Mouse (Mus musculus): ENCODE data around the gene Dclk2. TPM values are rescaled to one million over a fixed set of nuclear protein-coding genes. Genes with fewer than 3 reads are reported as not detected.
A peak's percentile ranks its signal among the peaks of the same experiment; 100 is the strongest.

Dclk2 gene
- polyA plus RNA-seq, 1 experiment from 2014 or later, result 14.1 TPM

GRCm38 (mm10) chr3:86862245-86862938 lies 58.3 kb downstream of the Dclk2 start:
- no peak for ATAC-seq (ENCODE audit: insufficient number of reproducible peaks, insufficient read depth, low FRiP score, low TSS enrichment, low read depth)
- Histone ChIP-seq H3K36me3 (no peaks in the 10 kb centered on the region), H3K4me1 (peaks cover 51% of the 10 kb centered on the region), H3K4me3 (no peak overlapping the region), H3K27me3 (no peaks in the 10 kb centered on the region), H3K27ac (no peak overlapping the region), H3K9ac (0 out of 2 replicates have a peak overlapping the region, but pooled peaks have one; percentile 36), H3K4me2 (peak overlapping the region; percentile 20; the same call in 1 of the 2 replicates), H3K9me3 (no peaks in the 10 kb centered on the region)
- WGBS, result 67% methylated on average over 10 of the region's 10 CpGs

- Histone ChIP-seq H3K9ac (no peak overlapping the region), H3K27ac (0 out of 2 replicates have a peak overlapping the region, but pooled peaks have one; percentile 11), H3K4me1 (peaks cover 51% of the 10 kb centered on the region), H3K36me3 (no peaks in the 10 kb centered on the region), H3K9me3 (no peaks in the 10 kb centered on the region), H3K27me3 (no peaks in the 10 kb centered on the region), H3K4me2 (no peak overlapping the region), H3K4me3 (no peak overlapping the region)
- 41% methylated on average over 2 of the region's 2 CpGs for WGBS
- ATAC-seq (ENCODE audit: insufficient number of reproducible peaks, insufficient read depth, low FRiP score, low TSS enrichment, low read depth), result no peak
Observed at GRCm38 (mm10) chr3:86859791-86860190, 60.9 kb downstream of the Dclk2 start.

GRCm38 (mm10) chr3:86858699-86859098 lies 62.0 kb downstream of the Dclk2 start:
- no peaks in the 10 kb centered on the region for H3K36me3 ChIP-seq
- H3K27me3 ChIP-seq, result no peaks in the 10 kb centered on the region
- no peak for ATAC-seq (ENCODE audit: insufficient number of reproducible peaks, insufficient read depth, low FRiP score, low TSS enrichment, low read depth)
- H3K27ac ChIP-seq, result no peak overlapping the region
- H3K9me3 ChIP-seq, result no peaks in the 10 kb centered on the region
- no peak overlapping the region for H3K9ac ChIP-seq
- peaks cover 55% of the 10 kb centered on the region for H3K4me1 ChIP-seq
- H3K4me3 ChIP-seq, result no peak overlapping the region
- WGBS, result 80% methylated on average over 5 of the region's 5 CpGs
- H3K4me2 ChIP-seq, result no peak overlapping the region

- Histone ChIP-seq H3K9me3 (no peaks in the 10 kb centered on the region), H3K4me3 (no peak overlapping the region), H3K27ac (no peak overlapping the region), H3K4me2 (no peak overlapping the region), H3K9ac (no peak overlapping the region), H3K36me3 (no peaks in the 10 kb centered on the region), H3K4me1 (peaks cover 52% of the 10 kb centered on the region), H3K27me3 (no peaks in the 10 kb centered on the region)
- ATAC-seq (ENCODE audit: insufficient number of reproducible peaks, insufficient read depth, low FRiP score, low TSS enrichment, low read depth), result no peak
- 71% methylated on average over 8 of the region's 8 CpGs for WGBS
Observed at GRCm38 (mm10) chr3:86857833-86858398, 62.7 kb downstream of the Dclk2 start.

- Histone ChIP-seq H3K36me3 (no peaks in the 10 kb centered on the region), H3K4me3 (no peak overlapping the region), H3K27me3 (no peaks in the 10 kb centered on the region), H3K4me1 (peaks cover 41% of the 10 kb centered on the region), H3K27ac (no peak overlapping the region), H3K4me2 (no peak overlapping the region), H3K9me3 (no peaks in the 10 kb centered on the region), H3K9ac (no peak overlapping the region)
- 35% methylated on average over 3 of the region's 3 CpGs for WGBS
- no peak for ATAC-seq (ENCODE audit: insufficient number of reproducible peaks, insufficient read depth, low FRiP score, low TSS enrichment, low read depth)
Observed at GRCm38 (mm10) chr3:86852867-86853266, 67.8 kb downstream of the Dclk2 start.

- no peak overlapping the region for H3K4me3 ChIP-seq
- H3K36me3 ChIP-seq, result no peaks in the 10 kb centered on the region
- no peak overlapping the region for H3K9ac ChIP-seq
- H3K4me1 ChIP-seq, result peaks cover 54% of the 10 kb centered on the region
- no peak for ATAC-seq (ENCODE audit: insufficient number of reproducible peaks, insufficient read depth, low FRiP score, low TSS enrichment, low read depth)
- no peaks in the 10 kb centered on the region for H3K27me3 ChIP-seq
- no peaks in the 10 kb centered on the region for H3K9me3 ChIP-seq
- peak overlapping the region; percentile 92 for H3K27ac ChIP-seq
- peak overlapping the region; percentile 53 for H3K4me2 ChIP-seq
- 53% methylated on average over 7 of the region's 7 CpGs for WGBS
Observed at GRCm38 (mm10) chr3:86851131-86851530, 69.5 kb downstream of the Dclk2 start.

- Histone ChIP-seq H3K4me1 (peaks cover 60% of the 10 kb centered on the region), H3K4me2 (peak overlapping the region; percentile 53), H3K27ac (peak overlapping the region; percentile 92), H3K4me3 (peak overlapping the region; percentile 17; the same call in 1 of the 2 replicates), H3K9me3 (no peaks in the 10 kb centered on the region), H3K36me3 (no peaks in the 10 kb centered on the region), H3K9ac (no peak overlapping the region), H3K27me3 (no peaks in the 10 kb centered on the region)
- 19% methylated on average over 10 of the region's 10 CpGs for WGBS
- ATAC-seq (ENCODE audit: insufficient number of reproducible peaks, insufficient read depth, low FRiP score, low TSS enrichment, low read depth), result peak; percentile 86
Observed at GRCm38 (mm10) chr3:86850394-86851030, 70.1 kb downstream of the Dclk2 start.

- Histone ChIP-seq H3K27me3 (no peaks in the 10 kb centered on the region), H3K27ac (no peak overlapping the region), H3K4me1 (peaks cover 66% of the 10 kb centered on the region), H3K9ac (no peak overlapping the region), H3K4me2 (no peak overlapping the region), H3K9me3 (no peaks in the 10 kb centered on the region), H3K36me3 (no peaks in the 10 kb centered on the region), H3K4me3 (no peak overlapping the region)
- no peak for ATAC-seq (ENCODE audit: insufficient number of reproducible peaks, insufficient read depth, low FRiP score, low TSS enrichment, low read depth)
- 44% methylated on average over 2 of the region's 2 CpGs for WGBS
Observed at GRCm38 (mm10) chr3:86849337-86849736, 71.3 kb downstream of the Dclk2 start.

GRCm38 (mm10) chr3:86847536-86847935 lies 73.1 kb downstream of the Dclk2 start:
- no peaks in the 10 kb centered on the region for H3K27me3 ChIP-seq
- no peaks in the 10 kb centered on the region for H3K9me3 ChIP-seq
- peaks cover 63% of the 10 kb centered on the region for H3K4me1 ChIP-seq
- no peaks in the 10 kb centered on the region for H3K36me3 ChIP-seq
- no peak overlapping the region for H3K4me3 ChIP-seq
- no peak overlapping the region for H3K4me2 ChIP-seq
- no peak for ATAC-seq (ENCODE audit: insufficient number of reproducible peaks, insufficient read depth, low FRiP score, low TSS enrichment, low read depth)
- WGBS, result 77% methylated on average over 2 of the region's 2 CpGs
- no peak overlapping the region for H3K9ac ChIP-seq
- no peak overlapping the region for H3K27ac ChIP-seq

- H3K27me3 ChIP-seq, result no peaks in the 10 kb centered on the region
- H3K4me3 ChIP-seq, result no peak overlapping the region
- no peak for ATAC-seq (ENCODE audit: insufficient number of reproducible peaks, insufficient read depth, low FRiP score, low TSS enrichment, low read depth)
- no peaks in the 10 kb centered on the region for H3K9me3 ChIP-seq
- WGBS, result 9% methylated on average over 4 of the region's 4 CpGs
- no peak overlapping the region for H3K4me2 ChIP-seq
- no peaks in the 10 kb centered on the region for H3K36me3 ChIP-seq
- H3K4me1 ChIP-seq, result peaks cover 49% of the 10 kb centered on the region
- H3K9ac ChIP-seq, result no peak overlapping the region
- peak overlapping the region; percentile 71 for H3K27ac ChIP-seq
Observed at GRCm38 (mm10) chr3:86846036-86846435, 74.6 kb downstream of the Dclk2 start.

GRCm38 (mm10) chr3:86845578-86845977 lies 75.1 kb downstream of the Dclk2 start:
- H3K4me1 ChIP-seq, result peaks cover 45% of the 10 kb centered on the region
- 74% methylated on average over 1 of the region's 1 CpGs for WGBS
- peak overlapping the region; percentile 71 for H3K27ac ChIP-seq
- no peaks in the 10 kb centered on the region for H3K36me3 ChIP-seq
- no peak overlapping the region for H3K9ac ChIP-seq
- H3K4me3 ChIP-seq, result no peak overlapping the region
- no peak overlapping the region for H3K4me2 ChIP-seq
- ATAC-seq (ENCODE audit: insufficient number of reproducible peaks, insufficient read depth, low FRiP score, low TSS enrichment, low read depth), result no peak
- H3K27me3 ChIP-seq, result no peaks in the 10 kb centered on the region
- H3K9me3 ChIP-seq, result no peaks in the 10 kb centered on the region

All from embryonic facial prominence, embryonic 13.5 days (tissue).